Mouse (Mus musculus): Measurements from ENCODE around the gene Ascc1.

DNA sequence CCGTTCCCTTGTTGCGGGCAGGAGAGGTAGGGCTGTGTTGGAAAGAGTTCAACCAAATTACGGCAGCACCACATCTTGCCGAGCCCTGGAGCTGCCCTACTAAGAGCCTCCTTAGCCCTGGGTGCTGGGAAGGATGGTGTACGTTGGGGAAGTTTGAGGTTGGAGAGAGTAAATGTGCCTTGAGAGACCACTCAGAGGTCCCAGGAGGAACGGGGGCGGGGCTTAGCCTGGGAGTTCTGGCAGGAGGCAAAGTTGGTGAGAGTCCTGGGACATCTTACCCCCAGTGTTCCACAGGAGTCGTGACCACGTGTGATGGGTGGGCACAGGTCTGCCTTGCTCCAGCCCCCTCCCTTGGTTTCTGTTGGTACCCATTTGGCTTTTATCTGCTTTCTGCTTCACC is 131.6 kb downstream of the Ascc1 start:
- no peak for TF ChIP-seq CTCF (IDR thresholded peaks at IDR 0.05; ENCODE audit: control insufficient read depth, insufficient read depth, insufficient read length)
- no peak for TF ChIP-seq FOSL1 (IDR thresholded peaks at IDR 0.05; ENCODE audit: insufficient read depth, low read length, poor library complexity, severe bottlenecking)
- TF ChIP-seq USF1 (IDR thresholded peaks at IDR 0.05; ENCODE audit: low read depth) = no peak
- TF ChIP-seq MYOG (IDR thresholded peaks at IDR 0.05; ENCODE audit: control insufficient read depth, extremely low read depth, insufficient read length) = no peak
- TF ChIP-seq MYOD1 (IDR thresholded peaks at IDR 0.05; ENCODE audit: control insufficient read depth, insufficient read length, low read depth) = no peak
- no peak for TF ChIP-seq MAX (IDR thresholded peaks at IDR 0.05)
- TF ChIP-seq CEBPB (IDR thresholded peaks at IDR 0.05; ENCODE audit: low read depth) = no peak

Data from C2C12 (cell line).